Mouse (Mus musculus) testis, adult 2 months (tissue): ENCODE results near the gene Itgb1. TPM values are rescaled to one million over a fixed set of nuclear protein-coding genes. Genes with fewer than 3 reads are reported as not detected.

Experiments
- H3K27ac ChIP-seq: fragments of 200-500 bp; 2 replicates; pipeline ENCODE4 v1.5.1; 2012; ENCODE audit warnings: low read depth, low read length; ENCODE audit not compliant: control insufficient read depth, insufficient read depth
- H3K27me3 ChIP-seq: fragments of 200-500 bp; 2 replicates; pipeline ENCODE4 v1.6.1; 2012; ENCODE audit warnings: mild to moderate bottlenecking, low read length, moderate library complexity; ENCODE audit not compliant: control insufficient read depth, insufficient read depth
- H3K36me3 ChIP-seq: fragments of 200-500 bp; 2 replicates; pipeline ENCODE4 v1.6.1; 2012; ENCODE audit warnings: mild to moderate bottlenecking, low read length; ENCODE audit not compliant: control insufficient read depth, insufficient read depth
- H3K4me1 ChIP-seq: fragments of 200-500 bp; 2 replicates; pipeline ENCODE4 v1.6.1; 2012; ENCODE audit warnings: low read length; ENCODE audit not compliant: control insufficient read depth, insufficient read depth
- H3K4me3 ChIP-seq: fragments of 200-500 bp; 2 replicates; pipeline ENCODE4 v1.5.1; 2012; ENCODE audit warnings: low read depth, mild to moderate bottlenecking, low read length, moderate library complexity, mixed read lengths; ENCODE audit not compliant: control insufficient read depth
- CTCF ChIP-seq: fragments of 200-500 bp; IDR thresholded peaks from 2 replicates; pipeline ENCODE4 v1.5.1; 2012; ENCODE audit warnings: low read depth, mild to moderate bottlenecking, inconsistent platforms, low read length, moderate library complexity; ENCODE audit not compliant: control insufficient read depth, insufficient read depth, insufficient replicate concordance
- POLR2A ChIP-seq: fragments of 200-500 bp; IDR thresholded peaks from 2 replicates; pipeline ENCODE4 v1.6.1; 2012; ENCODE audit warnings: low read depth, mild to moderate bottlenecking, inconsistent platforms, low read length, moderate library complexity; ENCODE audit not compliant: control insufficient read depth
- polyA plus RNA-seq: library from polyadenylated mRNA; depleted of rRNA; stranded (reverse); fragments of >200 nt; gene quantifications from 2 replicates; pipeline ENCODE4 v1.2.3, GENCODE M21; 2012

Itgb1 gene
- polyA plus RNA-seq, 1 experiment: 9.6 TPM

- Histone ChIP-seq H3K36me3 (no peaks in the 10 kb centered on the region), H3K27ac (no peak overlapping the region), H3K4me3 (no peak overlapping the region), H3K27me3 (no peaks in the 10 kb centered on the region), H3K4me1 (no peaks in the 10 kb centered on the region)
- no peak for TF ChIP-seq POLR2A
- TF ChIP-seq CTCF: no peak
Observed at GRCm38 (mm10) chr8:128672441-128672840, 13.0 kb upstream of the Itgb1 start.

GRCm38 (mm10) chr8:128672950-128673349 lies 12.5 kb upstream of the Itgb1 start:
- H3K27me3 ChIP-seq: no peaks in the 10 kb centered on the region
- H3K27ac ChIP-seq: no peak overlapping the region
- H3K4me3 ChIP-seq: no peak overlapping the region
- H3K36me3 ChIP-seq: no peaks in the 10 kb centered on the region
- TF ChIP-seq CTCF (no peak), POLR2A (no peak)
- H3K4me1 ChIP-seq: no peaks in the 10 kb centered on the region

- H3K4me3 ChIP-seq: no peak overlapping the region
- no peak overlapping the region for H3K27ac ChIP-seq
- TF ChIP-seq CTCF: no peak
- no peak for TF ChIP-seq POLR2A
- H3K27me3 ChIP-seq: no peaks in the 10 kb centered on the region
- H3K36me3 ChIP-seq: no peaks in the 10 kb centered on the region
- H3K4me1 ChIP-seq: no peaks in the 10 kb centered on the region
Observed at GRCm38 (mm10) chr8:128675848-128676629, 9.4 kb upstream of the Itgb1 start.

- Histone ChIP-seq H3K27ac (no peak overlapping the region), H3K4me3 (no peak overlapping the region)
Observed at GRCm38 (mm10) chr8:128679909-128680308, 5.5 kb upstream of the Itgb1 start.

GRCm38 (mm10) chr8:128680548-128681325 lies 4.7 kb upstream of the Itgb1 start:
- Histone ChIP-seq H3K27ac (no peak overlapping the region), H3K27me3 (no peaks in the 10 kb centered on the region), H3K4me3 (no peak overlapping the region), H3K4me1 (no peaks in the 10 kb centered on the region; the same call in 1 of the 2 replicates), H3K36me3 (no peaks in the 10 kb centered on the region)
- no peak for TF ChIP-seq POLR2A
- TF ChIP-seq CTCF: no peak

More at GRCm38 (mm10) chr8:128679909-128680308, 5.5 kb upstream of the Itgb1 start:
- Histone ChIP-seq H3K36me3 (no peaks in the 10 kb centered on the region), H3K4me1 (no peaks in the 10 kb centered on the region; the same call in 1 of the 2 replicates), H3K27me3 (no peaks in the 10 kb centered on the region)
- TF ChIP-seq CTCF (no peak), POLR2A (no peak)

GRCm38 (mm10) chr8:128681970-128682369 lies 3.5 kb upstream of the Itgb1 start:
- no peak overlapping the region for H3K27ac ChIP-seq
- H3K4me3 ChIP-seq: no peak overlapping the region
- H3K27me3 ChIP-seq: no peaks in the 10 kb centered on the region
- peaks cover 2% of the 10 kb centered on the region for H3K4me1 ChIP-seq
- no peaks in the 10 kb centered on the region for H3K36me3 ChIP-seq
- TF ChIP-seq CTCF (no peak), POLR2A (no peak)
